Mouse (Mus musculus) central nervous system, embryonic 14 days (tissue): ENCODE results near the gene Cdh9. TPM values are rescaled to one million over a fixed set of nuclear protein-coding genes. Genes with fewer than 3 reads are reported as not detected.

Experiments used
- polyA plus RNA-seq: library from polyadenylated mRNA; depleted of rRNA; stranded (reverse); fragments of >200 nt; gene quantifications from 2 replicates; pipeline ENCODE4 v1.2.3, GENCODE M21; 2012; rRNA removed

The Cdh9 gene
- polyA plus RNA-seq = 3.8 and 5.3 TPM in 2 replicates

GRCm38 (mm10) chr15:16728470-16729011 lies at the start of gene Cdh9:
Cdh9 (plus strand) TSS chr15:16728756.

